Mouse (Mus musculus): ENCODE results near the gene Mroh9. TPM values are rescaled to one million over a fixed set of nuclear protein-coding genes. Genes with fewer than 3 reads are reported as not detected.

The Mroh9 gene
- polyA plus RNA-seq, 1 experiment: 10.5 TPM

DNA sequence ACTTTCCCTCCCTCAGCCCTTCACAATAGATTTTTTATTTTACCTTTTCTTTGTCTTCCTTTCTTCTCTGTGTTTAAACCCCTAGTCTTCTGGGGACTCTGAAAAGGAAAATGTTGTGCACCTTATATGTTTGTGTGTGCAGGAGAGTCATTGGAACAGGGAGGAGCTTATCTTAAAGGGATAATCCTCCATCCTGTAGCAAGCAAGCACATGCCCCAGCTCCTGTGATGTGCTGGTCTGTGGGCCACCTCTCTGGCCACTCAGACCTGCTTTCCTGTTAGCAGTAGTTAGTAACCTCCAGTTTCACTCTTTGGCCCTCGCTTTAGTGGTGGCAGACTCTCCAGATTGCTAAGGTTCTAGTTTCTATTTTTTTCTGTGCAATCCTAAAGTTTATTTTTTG lies 101.0 kb downstream of the Mroh9 start, which contains the start of gene Fmo3:
TSS of gene Fmo3 (minus strand) at position 101 of the 400 bp plus-strand sequence.
- Histone ChIP-seq H3K27ac (ENCODE audit: control insufficient read depth, insufficient read depth, low read depth, low read length) (no peak within 1 kb of the TSS), H3K36me3 (ENCODE audit: control insufficient read depth, insufficient read depth, low read length) (no peaks in the 10 kb centered on the region), H3K27me3 (ENCODE audit: control insufficient read depth, insufficient read depth, low read length) (no peaks in the 10 kb centered on the region), H3K4me3 (ENCODE audit: control insufficient read depth, low read depth, low read length) (no peak within 1 kb of the TSS), H3K4me1 (ENCODE audit: control insufficient read depth, insufficient read depth, low read length) (no peaks in the 10 kb centered on the region; the same call in 1 of the 2 replicates)
- TF ChIP-seq CTCF (IDR thresholded peaks at IDR 0.05; ENCODE audit: control insufficient read depth, insufficient read depth, insufficient replicate concordance, low read depth, low read length) (no peak), POLR2A (IDR thresholded peaks at IDR 0.05; ENCODE audit: control insufficient read depth, low read depth, low read length) (no peak)

Other genes with a start within 250 kb of the Mroh9 start
- 2.9 TPM in 2 replicates for gene Fmo1, start 219.1 kb downstream of the Mroh9 start, polyA plus RNA-seq (2012; rRNA removed)
- gene Fmo2, start 186.9 kb downstream of the Mroh9 start, polyA plus RNA-seq (2012; rRNA removed): 2.1 and 2.4 TPM in 2 replicates
- gene Fmo6, start 148.2 kb downstream of the Mroh9 start, polyA plus RNA-seq (2012; rRNA removed): 0.11 TPM in 2 replicates
- gene Fmo3, start 101.1 kb downstream of the Mroh9 start, polyA plus RNA-seq (2012; rRNA removed): 0.10 and 0.41 TPM in 2 replicates
- 0.65 and 1.0 TPM in 2 replicates for gene Prrx1, start 228.0 kb upstream of the Mroh9 start, polyA plus RNA-seq (2012; rRNA removed)